Mouse (Mus musculus): ENCODE results near the gene Ltbp2.

- TF ChIP-seq EP300 (optimal IDR thresholded peaks at IDR 0.05) (no peak), CTCF (IDR thresholded peaks at IDR 0.05; ENCODE audit: low read depth) (no peak)
These were observed 85.5 kb downstream of the Ltbp2 start for GRCm38 (mm10) chr12:84790853-84791252.
